Mouse (Mus musculus) E14TG2a.4 (cell line): ENCODE measurements around the gene Fubp1.

Experiments used
- CTCF ChIP-seq: conservative IDR thresholded peaks from 2 replicates; pipeline ENCODE4 v1.5.1; 2014; ENCODE audit warnings: low read length
- NANOG ChIP-seq: IDR thresholded peaks from 2 replicates; pipeline ENCODE4 v1.6.1; 2014; ENCODE audit warnings: borderline replicate concordance, low read length, mixed read lengths
- POU5F1 ChIP-seq: IDR thresholded peaks from 2 replicates; pipeline ENCODE4 v1.6.1; 2014; ENCODE audit warnings: low read length, borderline replicate concordance

- no peak for TF ChIP-seq CTCF
- no peak for TF ChIP-seq POU5F1
- TF ChIP-seq NANOG: no peak
Observed at GRCm38 (mm10) chr3:152272974-152273685, 62.9 kb downstream of the Fubp1 start.
